Mouse (Mus musculus) MEL (cell line): ENCODE measurements around the gene Notum. TPM values are rescaled to one million over a fixed set of nuclear protein-coding genes. Genes with fewer than 3 reads are reported as not detected.
A peak's percentile ranks its signal among the peaks of the same experiment; 100 is the strongest.

Experiments
- DNase-seq: peaks from one replicate; pipeline ENCODE4 v3.0.0; 2011; ENCODE audit warnings: low read depth, low spot score
- H3K27ac ChIP-seq: 2 replicates; pipeline ENCODE4 v1.5.1; 2012; ENCODE audit warnings: low read depth, mild to moderate bottlenecking, control low read depth, low read length, moderate library complexity; ENCODE audit not compliant: control insufficient read depth
- H3K27me3 ChIP-seq, 2 experiments: fragments of 150-350 bp in 1 of 2; sonication (generic) in 1 of 2; 2 replicates each; pipeline ENCODE4 v1.6.1; 2012; ENCODE audit warnings: low read length in 2 of 2, mild to moderate bottlenecking in 2 of 2, improper control_type of control experiment in 1 of 2, moderate library complexity in 1 of 2; ENCODE audit not compliant: insufficient read depth in 2 of 2, control insufficient read depth in 1 of 2
- H3K36me3 ChIP-seq, 2 experiments: 2 replicates each; pipeline ENCODE4 v1.6.1; 2012 to 2014; ENCODE audit warnings: low read length in 2 of 2, improper control_type of control experiment in 1 of 2, inconsistent platforms in 1 of 2, mild to moderate bottlenecking in 1 of 2; ENCODE audit not compliant: insufficient read depth in 2 of 2, control insufficient read depth in 1 of 2
- H3K4me1 ChIP-seq, 2 experiments: fragments of 150-350 bp in 1 of 2; sonication (generic) in 1 of 2; 2 replicates each; pipeline ENCODE4 v1.6.1; 2012; ENCODE audit warnings: low read length in 2 of 2, improper control_type of control experiment in 1 of 2, mild to moderate bottlenecking in 1 of 2; ENCODE audit not compliant: insufficient read depth in 2 of 2, control insufficient read depth in 1 of 2
- H3K4me3 ChIP-seq, 2 experiments: fragments of 150-350 bp in 1 of 2; sonication (generic) in 1 of 2; 2 replicates each; pipeline ENCODE4 v1.5.1; 2012; ENCODE audit warnings: low read depth in 2 of 2, low read length in 2 of 2, mild to moderate bottlenecking in 2 of 2, moderate library complexity in 2 of 2, control low read depth in 1 of 2, improper control_type of control experiment in 1 of 2; ENCODE audit not compliant: control insufficient read depth in 1 of 2, insufficient read depth in 1 of 2
- H3K79me2 ChIP-seq: 2 replicates; pipeline ENCODE4 v1.6.1; 2012; ENCODE audit warnings: mild to moderate bottlenecking, low read length, moderate library complexity; ENCODE audit not compliant: control insufficient read depth, poor library complexity, insufficient read depth
- H3K9ac ChIP-seq: 2 replicates; pipeline ENCODE4 v1.6.1; 2012; ENCODE audit warnings: low read depth, mild to moderate bottlenecking, control low read depth, low read length, moderate library complexity; ENCODE audit not compliant: control insufficient read depth, poor library complexity, severe bottlenecking
- H3K9me3 ChIP-seq: fragments of 150-350 bp; sonication (generic); replicated peaks from 2 replicates; pipeline ENCODE4 v1.6.1; 2012; ENCODE audit warnings: mild to moderate bottlenecking, low read length, improper control_type of control experiment, moderate library complexity; ENCODE audit not compliant: insufficient read depth
- BHLHE40 ChIP-seq: IDR thresholded peaks from 2 replicates; pipeline ENCODE4 v1.6.1; 2012; ENCODE audit warnings: low read depth, mild to moderate bottlenecking, inconsistent platforms, low read length, improper control_type of control experiment, borderline replicate concordance
- CHD2 ChIP-seq: IDR thresholded peaks from 2 replicates; pipeline ENCODE4 v1.6.1; 2011; ENCODE audit warnings: low read length, improper control_type of control experiment
- CTCF ChIP-seq, 3 experiments: IDR thresholded peaks in 2 of 3; conservative IDR thresholded peaks in 1 of 3; 2 replicates each; pipeline ENCODE4 v1.5.1; 2011 to 2012; ENCODE audit warnings: low read length in 3 of 3, low read depth in 2 of 3, mild to moderate bottlenecking in 2 of 3, improper control_type of control experiment in 1 of 3, inconsistent platforms in 1 of 3, mixed read lengths in 1 of 3, moderate library complexity in 1 of 3; ENCODE audit not compliant: control insufficient read depth in 1 of 3, insufficient read depth in 1 of 3, poor library complexity in 1 of 3, severe bottlenecking in 1 of 3
- ETS1 ChIP-seq: IDR thresholded peaks from 2 replicates; pipeline ENCODE4 v1.6.1; 2012; ENCODE audit warnings: low read depth, mild to moderate bottlenecking, inconsistent platforms, low read length, improper control_type of control experiment, moderate library complexity
- GABPA ChIP-seq: IDR thresholded peaks from 2 replicates; pipeline ENCODE4 v1.6.1; 2012; ENCODE audit warnings: low read depth, mild to moderate bottlenecking, inconsistent platforms, low read length, improper control_type of control experiment, moderate library complexity
- HCFC1 ChIP-seq: IDR thresholded peaks from 2 replicates; pipeline ENCODE4 v1.6.1; 2012; ENCODE audit warnings: low read depth, mild to moderate bottlenecking, inconsistent platforms, low read length, improper control_type of control experiment, moderate library complexity
- JUND ChIP-seq: IDR thresholded peaks from 2 replicates; pipeline ENCODE4 v1.6.1; 2011; ENCODE audit warnings: low read depth, mild to moderate bottlenecking, improper control_type of control experiment, low read length
- MAFK ChIP-seq: IDR thresholded peaks from 2 replicates; pipeline ENCODE4 v1.6.1; 2011; ENCODE audit warnings: low read depth, mild to moderate bottlenecking, low read length, improper control_type of control experiment, borderline replicate concordance
- POLR2A ChIP-seq, 2 experiments: IDR thresholded peaks; 2 replicates each; pipeline ENCODE4 v1.6.1; 2011 to 2012; ENCODE audit warnings: low read length in 2 of 2, mild to moderate bottlenecking in 2 of 2, control low read depth in 1 of 2, improper control_type of control experiment in 1 of 2, low read depth in 1 of 2, moderate library complexity in 1 of 2; ENCODE audit not compliant: control insufficient read depth in 1 of 2, insufficient read depth in 1 of 2, poor library complexity in 1 of 2
- RAD21 ChIP-seq: IDR thresholded peaks from 2 replicates; pipeline ENCODE4 v1.6.1; 2011; ENCODE audit warnings: mild to moderate bottlenecking, low read depth, low read length, improper control_type of control experiment
- SMC3 ChIP-seq: IDR thresholded peaks from 2 replicates; pipeline ENCODE4 v1.6.1; 2011; ENCODE audit warnings: low read depth, low read length, improper control_type of control experiment
- USF2 ChIP-seq, 2 experiments: IDR thresholded peaks; 2 replicates each; pipeline ENCODE4 v1.6.1; 2011 to 2012; ENCODE audit warnings: improper control_type of control experiment in 2 of 2, low read length in 2 of 2, borderline replicate concordance in 1 of 2, inconsistent platforms in 1 of 2, low read depth in 1 of 2, mild to moderate bottlenecking in 1 of 2; ENCODE audit not compliant: insufficient read depth in 1 of 2
- ZC3H11A ChIP-seq: IDR thresholded peaks from 2 replicates; pipeline ENCODE4 v1.6.1; 2012; ENCODE audit warnings: low read depth, mild to moderate bottlenecking, inconsistent platforms, low read length, improper control_type of control experiment
- ZNF384 ChIP-seq: IDR thresholded peaks from 2 replicates; pipeline ENCODE4 v1.6.1; 2012; ENCODE audit warnings: low read depth, mild to moderate bottlenecking, inconsistent platforms, low read length, improper control_type of control experiment
- polyA plus RNA-seq, 2 experiments: library from polyadenylated mRNA; stranded (reverse) in 1 of 2; unstranded in 1 of 2; fragments of >175 nt in 1 of 2; fragments of >200 nt in 1 of 2; gene quantifications; 2 replicates each; pipeline versions ENCODE4 v1.2.1 to v1.2.4; 2012; ENCODE audit warnings: low replicate concordance in 2 of 2, low read depth in 1 of 2; ENCODE audit not compliant: insufficient read length in 2 of 2, insufficient read depth in 1 of 2, missing spikeins in 1 of 2
- total RNA-seq: library from RNA; depleted of rRNA; stranded (reverse); fragments of 300-350 nt; gene quantifications from 2 replicates; pipeline ENCODE4 v1.2.3, GENCODE M21; 2012

Notum gene
- total and polyA plus RNA-seq, 3 experiments = not detected

DNA sequence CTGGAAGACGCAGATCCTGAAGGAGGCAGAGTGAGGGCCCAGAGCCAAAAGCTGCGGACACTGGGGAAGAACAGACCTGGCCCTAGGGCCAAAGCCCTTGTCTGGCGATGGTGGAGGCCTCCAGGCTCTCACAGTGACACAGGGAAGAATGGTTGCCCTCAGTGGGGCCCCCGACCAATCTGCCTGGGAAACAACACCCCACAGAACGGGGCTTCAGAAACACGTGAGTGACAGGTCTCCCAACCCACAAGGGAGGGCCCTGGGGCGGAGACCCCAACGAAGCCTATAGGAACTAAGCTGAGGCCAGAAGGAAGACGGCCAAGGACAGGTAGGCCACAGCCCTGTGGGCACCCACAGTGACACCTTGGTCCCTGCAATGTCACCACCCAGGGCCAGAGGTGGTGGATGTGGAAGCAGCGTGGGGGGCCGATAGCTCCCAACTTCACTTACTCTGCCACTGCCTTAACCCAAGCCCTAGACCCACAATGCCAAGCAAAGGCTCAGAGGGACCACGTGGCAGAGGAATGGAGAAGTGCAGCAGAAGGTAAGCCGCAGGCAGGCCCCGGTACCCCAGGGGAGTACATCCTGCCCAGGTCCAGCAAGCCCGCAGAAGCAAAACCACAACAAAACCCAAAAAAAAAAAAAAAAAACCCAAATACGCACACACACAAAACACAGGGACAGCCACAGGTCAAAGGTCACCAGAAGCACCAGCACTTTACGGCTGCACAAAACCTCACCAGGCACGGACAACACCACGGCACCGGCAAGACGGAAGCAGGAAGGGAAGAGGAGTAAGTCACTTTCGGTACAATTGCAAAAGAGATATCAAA is 33.3 kb downstream of the Notum start:
- no peaks in the 10 kb centered on the region for H3K9me3 ChIP-seq
- peaks cover 65% of the 10 kb centered on the region for H3K79me2 ChIP-seq
- H3K27me3 ChIP-seq = no peaks in the 10 kb centered on the region
- no peak for DNase-seq
- H3K4me3 ChIP-seq = no peak overlapping the region
- H3K36me3 ChIP-seq = peaks cover 3 to 35% of the 10 kb centered on the region in 2 experiments
- TF ChIP-seq GABPA = no peak
- no peak for TF ChIP-seq CHD2
- no peak for TF ChIP-seq ETS1
- TF ChIP-seq BHLHE40 = no peak
- TF ChIP-seq JUND = no peak
- TF ChIP-seq SMC3 = no peak
- TF ChIP-seq USF2 (IDR thresholded peaks at IDR 0.05; ENCODE audit: borderline replicate concordance in 1 of 2, insufficient read depth in 1 of 2, low read depth in 1 of 2, low read length in 2 of 2) = no peak
- no peak for TF ChIP-seq ZC3H11A
- no peak for TF ChIP-seq CTCF (IDR thresholded peaks at IDR 0.05 in 2 of 3, conservative IDR thresholded peaks at IDR 0.05 in 1 of 3; ENCODE audit: control insufficient read depth in 1 of 3, insufficient read depth in 1 of 3, low read depth in 2 of 3, low read length in 3 of 3, poor library complexity in 1 of 3, severe bottlenecking in 1 of 3)
- no peak for TF ChIP-seq RAD21
- H3K27ac ChIP-seq = no peak overlapping the region
- peaks cover 19 to 40% of the 10 kb centered on the region in 2 experiments for H3K4me1 ChIP-seq
- no peak overlapping the region for H3K9ac ChIP-seq

DNA sequence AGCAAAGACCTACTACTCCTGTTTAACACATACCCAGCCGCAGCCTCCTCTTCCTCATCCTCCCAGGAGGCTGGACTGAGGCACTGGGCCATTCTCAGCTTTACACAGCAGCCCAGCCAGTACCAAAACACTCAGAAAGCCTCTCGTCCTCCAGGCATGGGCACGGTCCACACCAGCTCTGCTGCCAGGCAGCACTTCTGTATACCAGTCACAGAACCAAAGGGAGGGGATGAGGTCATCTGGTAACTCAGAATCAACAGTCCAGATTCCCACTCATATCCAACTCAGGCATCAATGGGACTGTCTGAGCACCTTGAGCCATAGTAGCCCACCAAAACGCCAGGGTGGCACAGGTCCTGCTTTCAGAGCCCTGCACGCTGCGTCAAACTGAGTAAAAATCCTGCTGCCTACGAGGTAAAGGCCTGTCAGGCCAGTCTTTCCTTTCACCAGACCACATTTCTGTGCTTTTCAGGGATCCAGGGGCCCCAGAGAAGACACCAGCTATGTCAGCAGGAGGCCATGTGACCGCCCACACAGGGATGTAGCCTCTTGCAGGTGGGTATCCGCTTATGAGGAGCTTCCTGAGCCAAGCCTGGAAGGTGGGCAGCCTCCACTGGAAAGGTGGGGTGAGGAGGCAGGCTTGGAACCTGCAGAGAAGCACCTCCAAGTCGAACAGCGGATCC is 34.0 kb downstream of the Notum start:
- peaks cover 58% of the 10 kb centered on the region for H3K79me2 ChIP-seq
- no peak overlapping the region for H3K4me3 ChIP-seq
- TF ChIP-seq POLR2A (IDR thresholded peaks at IDR 0.05; ENCODE audit: control insufficient read depth in 1 of 2, insufficient read depth in 1 of 2, low read depth in 1 of 2, low read length in 2 of 2, poor library complexity in 1 of 2) = peak in 1 of 2 experiments; percentile 40; a peak in 2 of 4 replicates
- no peak for TF ChIP-seq ZNF384
- TF ChIP-seq MAFK = no peak
- no peak for TF ChIP-seq CTCF (IDR thresholded peaks at IDR 0.05 in 2 of 3, conservative IDR thresholded peaks at IDR 0.05 in 1 of 3; ENCODE audit: control insufficient read depth in 1 of 3, insufficient read depth in 1 of 3, low read depth in 2 of 3, low read length in 3 of 3, poor library complexity in 1 of 3, severe bottlenecking in 1 of 3)
- TF ChIP-seq HCFC1 = no peak
- peaks cover 18 to 35% of the 10 kb centered on the region in 2 experiments for H3K4me1 ChIP-seq
- H3K27ac ChIP-seq = no peak overlapping the region
- peaks cover 3 to 31% of the 10 kb centered on the region in 2 experiments for H3K36me3 ChIP-seq
- no peak for DNase-seq
- H3K27me3 ChIP-seq = no peaks in the 10 kb centered on the region
- no peak overlapping the region for H3K9ac ChIP-seq
- H3K9me3 ChIP-seq = no peaks in the 10 kb centered on the region
